Mouse (Mus musculus) liver, embryonic 14.5 days (tissue): ENCODE results near the gene Gpr84. TPM values are rescaled to one million over a fixed set of nuclear protein-coding genes. Genes with fewer than 3 reads are reported as not detected.
A peak's percentile ranks its signal among the peaks of the same experiment; 100 is the strongest.

ENCODE experiments used
- ATAC-seq: fragments of 200-750 bp; cut with Nextera tagmentation; 2 replicates; pipeline ENCODE4 v1.8.0; 2017; ENCODE audit warnings: moderate number of reproducible peaks, mild to moderate bottlenecking, moderate library complexity; ENCODE audit not compliant: insufficient read depth
- DNase-seq, 3 experiments: peaks; one replicate each; pipeline ENCODE4 v3.0.0-alpha.2; 2012 to 2013; ENCODE audit warnings: low read depth in 3 of 3, low spot score in 3 of 3
- H3K27ac ChIP-seq: fragments of 300-500 bp; sonication (generic); 2 replicates; pipeline ENCODE4 v1.5.1; 2014; ENCODE audit warnings: moderate library complexity, mild to moderate bottlenecking, control low read depth, inconsistent platforms
- H3K27me3 ChIP-seq: fragments of 300-500 bp; sonication (generic); 2 replicates; pipeline ENCODE4 v1.6.1; 2014; ENCODE audit warnings: mild to moderate bottlenecking, low read length, moderate library complexity; ENCODE audit not compliant: control insufficient read depth, insufficient read depth
- H3K36me3 ChIP-seq: fragments of 300-500 bp; sonication (generic); replicated peaks from 2 replicates; pipeline ENCODE4 v1.6.1; 2014; ENCODE audit warnings: low read depth; ENCODE audit not compliant: control insufficient read depth, insufficient read depth
- H3K4me1 ChIP-seq, 2 experiments: fragments of 200-500 bp in 1 of 2; fragments of 300-500 bp in 1 of 2; sonication (generic) in 1 of 2; replicated peaks; 2 replicates each; pipeline ENCODE4 v1.6.1; 2012 to 2014; ENCODE audit warnings: antibody characterized with exemption in 1 of 2, inconsistent platforms in 1 of 2, low read length in 1 of 2; ENCODE audit not compliant: control insufficient read depth in 2 of 2, insufficient read depth in 2 of 2
- H3K4me2 ChIP-seq: fragments of 300-500 bp; sonication (generic); 2 replicates; pipeline ENCODE4 v1.6.1; 2014; ENCODE audit warnings: low read depth, mild to moderate bottlenecking, control low read depth, moderate library complexity
- H3K4me3 ChIP-seq, 2 experiments: fragments of 200-500 bp in 1 of 2; fragments of 300-500 bp in 1 of 2; sonication (generic) in 1 of 2; 2 replicates each; pipeline ENCODE4 v1.5.1; 2012 to 2014; ENCODE audit warnings: low read depth in 2 of 2, low read length in 2 of 2, mild to moderate bottlenecking in 2 of 2, control low read depth in 1 of 2, inconsistent platforms in 1 of 2, moderate library complexity in 1 of 2; ENCODE audit not compliant: insufficient read depth in 1 of 2
- H3K9ac ChIP-seq: fragments of 300-500 bp; sonication (generic); replicated peaks from 2 replicates; pipeline ENCODE4 v1.6.1; 2014; ENCODE audit warnings: mild to moderate bottlenecking, control low read depth, moderate library complexity
- H3K9me3 ChIP-seq: fragments of 300-500 bp; sonication (generic); 2 replicates; pipeline ENCODE4 v1.6.1; 2016; ENCODE audit warnings: low read length, mixed read lengths; ENCODE audit not compliant: control insufficient read depth
- CTCF ChIP-seq: IDR thresholded peaks from 2 replicates; pipeline ENCODE4 v1.5.1; 2016; ENCODE audit warnings: antibody characterized with exemption, low read depth, control low read depth
- EP300 ChIP-seq: IDR thresholded peaks from 2 replicates; pipeline ENCODE4 v1.6.1; 2016; ENCODE audit warnings: antibody characterized with exemption, low read depth
- WGBS: fragments of 180-500 bp; shearing (Covaris S2); extraction: QIAGEN DNeasy Blood & Tissue Kit; methylation state at CpG from one replicate; pipeline ENCODE4 v1.1.7; 2014; ENCODE audit not compliant: insufficient replicate concordance; 5-methylcytosine and 5-hydroxymethylcytosine counted together
- polyA plus RNA-seq, 2 experiments: library from polyadenylated mRNA; depleted of rRNA in 1 of 2; stranded (reverse) in 1 of 2; unstranded in 1 of 2; fragments of >200 nt; fragmentation: Nextera tagmentation in 1 of 2; extraction: Ambion mirVana in 1 of 2; gene quantifications; 2 replicates each; pipeline versions ENCODE4 v1.2.1 to v1.2.3; 2012 to 2014

Gpr84 gene
- polyA plus RNA-seq, 2 experiments = 0.18 to 0.20 TPM

DNA sequence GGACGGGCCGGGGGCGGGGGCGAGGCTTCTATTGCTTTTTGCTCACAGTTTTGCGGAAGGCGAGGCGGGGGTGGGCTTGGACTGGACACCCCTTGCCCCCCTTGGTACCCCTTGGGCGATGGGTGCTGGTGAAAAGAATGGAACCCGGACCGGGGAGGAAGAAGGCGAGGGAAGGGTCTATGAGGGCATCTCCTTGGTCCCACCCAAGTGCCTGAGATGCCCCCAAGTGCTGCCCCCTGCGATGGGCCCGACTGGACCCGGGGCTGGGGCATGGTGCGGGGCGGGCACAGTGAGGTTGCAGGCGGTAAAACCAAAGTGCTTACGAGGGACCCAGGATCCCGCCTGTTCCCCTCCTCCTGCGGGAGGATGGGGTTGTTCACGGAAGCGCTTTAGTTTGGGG is 3.8 kb upstream of the Gpr84 start:
- Histone ChIP-seq H3K9ac (no peak overlapping the region), H3K4me2 (no peak overlapping the region), H3K27ac (no peak overlapping the region), H3K36me3 (no peaks in the 10 kb centered on the region), H3K4me1 (no peaks in the 10 kb centered on the region), H3K4me3 (no peak overlapping the region), H3K27me3 (no peaks in the 10 kb centered on the region; the same call in 1 of the 2 replicates), H3K9me3 (no peaks in the 10 kb centered on the region)
- TF ChIP-seq CTCF (no peak), EP300 (no peak)
- WGBS = 70% methylated on average over 22 of the region's 22 CpGs
- DNase-seq = no peak
- ATAC-seq = no peak

DNA sequence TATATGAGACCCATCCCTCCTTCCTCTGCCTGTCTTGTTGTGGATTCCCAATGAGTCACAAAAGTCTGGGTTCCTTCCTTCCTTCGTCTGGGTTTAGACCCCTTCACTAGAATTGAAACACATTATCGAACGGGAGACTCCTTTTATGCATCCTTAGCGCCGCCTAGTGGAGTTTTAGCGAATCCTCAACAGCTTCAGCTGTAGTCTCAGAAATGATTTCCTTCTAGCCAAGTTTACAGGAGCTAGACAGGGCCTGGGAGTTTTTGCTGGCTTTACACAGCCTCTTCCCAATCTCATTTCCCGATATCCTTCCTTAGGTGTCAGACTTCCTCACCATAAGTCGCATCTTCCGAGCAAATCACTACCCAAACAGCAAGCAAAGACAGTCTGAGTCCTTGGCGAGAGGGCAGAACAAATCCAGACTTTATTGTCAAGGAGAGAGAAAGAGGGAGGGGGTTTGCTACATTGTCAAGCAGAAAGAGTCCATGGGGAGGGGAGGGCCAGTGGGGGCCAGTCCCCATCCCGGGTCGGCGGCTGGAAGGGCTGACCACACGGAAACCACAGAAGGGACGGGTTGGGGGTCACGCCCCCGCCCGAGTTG is 3.2 kb upstream of the Gpr84 start:
- H3K27ac ChIP-seq = no peak overlapping the region
- no peaks in the 10 kb centered on the region for H3K9me3 ChIP-seq
- H3K27me3 ChIP-seq = peaks cover 2% of the 10 kb centered on the region; the same call in 1 of the 2 replicates
- TF ChIP-seq EP300 = no peak
- peak; percentile 76 for TF ChIP-seq CTCF
- DNase-seq (peak; percentile 47 to 61 (median 50)), ATAC-seq (no peak)
- no peaks in the 10 kb centered on the region for H3K4me1 ChIP-seq
- H3K36me3 ChIP-seq = no peaks in the 10 kb centered on the region
- no peak overlapping the region for H3K9ac ChIP-seq
- H3K4me3 ChIP-seq = no peak overlapping the region
- H3K4me2 ChIP-seq = no peak overlapping the region
- 28% methylated on average over 18 of the region's 18 CpGs for WGBS

DNA sequence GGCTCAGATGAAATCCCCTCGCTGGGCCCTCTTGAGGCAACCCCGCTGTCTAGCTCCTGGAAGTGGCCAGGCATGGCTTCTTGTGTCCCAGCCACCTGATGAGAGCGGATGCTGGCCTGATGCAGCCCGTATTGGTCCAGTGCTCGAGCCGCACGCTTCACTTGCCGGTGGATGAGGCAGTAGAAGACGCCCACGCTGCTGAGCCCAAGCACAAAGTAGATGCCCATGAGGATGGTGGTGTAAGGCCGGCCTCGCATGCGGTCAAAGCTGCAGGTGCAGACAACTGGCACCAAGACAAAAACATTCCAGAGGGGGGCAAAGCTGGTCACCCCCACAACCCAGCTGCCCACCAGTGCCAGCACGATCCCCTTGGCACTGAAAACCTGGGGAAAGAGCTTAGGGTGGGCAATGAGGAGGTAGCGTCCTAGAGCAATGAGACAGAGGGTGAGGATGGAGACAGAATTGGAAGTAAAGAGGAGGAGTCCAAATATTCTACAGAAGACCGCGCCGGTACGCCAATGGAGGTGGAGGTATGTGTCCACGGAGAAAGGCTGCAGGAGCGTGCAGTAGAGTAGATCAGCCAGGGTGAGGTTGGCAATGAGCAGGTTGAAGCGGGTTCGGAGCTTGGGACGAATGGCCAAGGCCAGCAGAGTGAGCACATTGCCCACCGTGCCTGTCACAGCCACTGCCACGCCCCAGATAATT is 1.4 kb downstream of the Gpr84 start:
- ATAC-seq (no peak), DNase-seq (no peak)
- no peak for TF ChIP-seq CTCF
- TF ChIP-seq EP300 = no peak
- Histone ChIP-seq H3K4me2 (peak overlapping the region; percentile 44), H3K27me3 (peaks cover 23% of the 10 kb centered on the region), H3K9ac (no peak overlapping the region), H3K27ac (no peak overlapping the region), H3K9me3 (no peaks in the 10 kb centered on the region), H3K4me1 (peaks cover 5 to 24% of the 10 kb centered on the region in 2 experiments; a peak in 3 of 4 replicates), H3K36me3 (no peaks in the 10 kb centered on the region), H3K4me3 (no peak overlapping the region)
- 61% methylated on average over 26 of the region's 26 CpGs for WGBS

DNA sequence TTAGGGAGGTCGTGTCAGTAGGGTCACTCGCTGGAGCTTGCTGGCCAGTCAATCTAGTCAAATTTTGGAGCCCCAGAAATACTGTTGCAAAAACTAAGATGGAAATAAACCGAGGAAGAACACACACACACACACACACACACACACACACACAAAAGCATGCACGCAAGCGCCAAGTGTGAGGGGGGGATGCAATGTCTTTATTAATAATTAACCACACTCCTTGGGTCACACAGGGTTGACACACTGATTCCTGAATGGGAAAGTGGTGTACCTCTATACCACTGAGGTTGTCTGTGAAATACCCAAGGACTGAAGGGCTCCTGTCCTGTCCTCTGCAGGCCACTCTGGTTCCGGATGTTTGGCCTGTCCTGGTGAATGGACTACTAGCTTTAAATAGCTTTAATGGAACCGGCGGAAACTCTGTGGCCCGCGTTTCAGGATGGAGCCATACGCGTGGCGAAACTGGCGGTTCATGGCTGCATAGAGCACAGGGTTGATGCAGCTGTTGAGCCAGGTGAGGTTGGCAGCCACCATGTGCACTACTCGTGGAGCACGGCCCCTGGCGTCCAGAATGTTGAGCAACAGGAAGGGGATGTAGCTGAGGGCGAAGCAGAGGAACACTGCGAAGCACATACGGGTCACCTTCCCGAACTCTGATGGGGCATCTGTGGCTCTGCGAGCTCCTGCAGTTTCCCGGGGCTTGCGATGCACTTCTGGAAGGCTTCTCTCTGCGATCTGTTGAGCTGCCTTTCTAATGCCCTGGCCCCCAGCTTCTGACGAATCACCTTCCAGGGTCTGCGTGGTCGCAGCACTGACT is 2.1 kb downstream of the Gpr84 start:
- ATAC-seq = no peak
- Histone ChIP-seq H3K36me3 (no peaks in the 10 kb centered on the region), H3K4me2 (peak overlapping the region; percentile 44), H3K27ac (no peak overlapping the region), H3K9ac (no peak overlapping the region), H3K4me3 (no peak overlapping the region), H3K9me3 (no peaks in the 10 kb centered on the region), H3K4me1 (peaks cover 5 to 30% of the 10 kb centered on the region in 2 experiments; a peak in 3 of 4 replicates), H3K27me3 (peaks cover 29% of the 10 kb centered on the region)
- no peak for DNase-seq
- WGBS = 30% methylated on average over 28 of the region's 28 CpGs
- TF ChIP-seq EP300 = no peak
- TF ChIP-seq CTCF = peak; percentile 41

DNA sequence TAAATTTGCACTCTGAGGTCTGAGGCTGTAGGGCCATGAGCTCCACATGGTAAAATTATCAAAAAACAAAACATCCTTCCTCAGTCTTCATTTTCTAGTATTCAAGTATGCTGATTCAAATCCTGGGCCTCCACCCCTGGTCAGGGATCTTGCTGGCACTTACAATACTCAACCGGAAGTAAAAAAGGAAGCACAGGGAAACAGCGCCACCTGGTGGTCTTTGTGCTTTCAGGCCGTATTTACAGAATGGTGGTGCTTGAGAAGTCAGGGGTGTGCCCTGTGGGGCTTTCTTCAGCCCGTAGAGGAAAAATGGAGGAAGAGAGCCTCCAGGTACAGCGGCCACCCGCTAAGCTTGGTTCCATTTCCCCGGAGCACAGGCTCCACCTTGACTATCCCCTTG is 3.3 kb downstream of the Gpr84 start:
- under 1% methylated on average over 7 of the region's 7 CpGs for WGBS

More for the DNA sequence above, 3.3 kb downstream of the Gpr84 start:
- DNase-seq = peak; percentile 80 to 87 (median 83)
- ATAC-seq = 0 out of 2 replicates have a peak, but pooled peaks have one; percentile 9
- Histone ChIP-seq H3K4me3 (no peak overlapping the region), H3K4me1 (peaks cover 5 to 35% of the 10 kb centered on the region in 2 experiments; a peak in 3 of 4 replicates), H3K36me3 (no peaks in the 10 kb centered on the region), H3K9me3 (no peaks in the 10 kb centered on the region), H3K4me2 (peak overlapping the region; percentile 16; the same call in 1 of the 2 replicates), H3K27ac (no peak overlapping the region), H3K9ac (no peak overlapping the region), H3K27me3 (peaks cover 30% of the 10 kb centered on the region)
- TF ChIP-seq EP300 (no peak), CTCF (peak; percentile 96)
